Mouse (Mus musculus): ENCODE measurements around the gene Tpcn1.

GRCm38 (mm10) chr5:120576781-120577301 lies 11.6 kb downstream of the Tpcn1 start:
- TF ChIP-seq CTCF (IDR thresholded peaks at IDR 0.05; ENCODE audit: low read depth, low read length) (no peak), POLR2A (IDR thresholded peaks at IDR 0.05; ENCODE audit: extremely low read depth, insufficient read depth, low read length) (no peak)
